Mouse (Mus musculus) brown adipose tissue, adult 24 weeks (tissue): ENCODE results near the gene Efcab9. TPM values are rescaled to one million over a fixed set of nuclear protein-coding genes. Genes with fewer than 3 reads are reported as not detected.

Experiments
- H3K27ac ChIP-seq: fragments of 200-500 bp; replicated peaks from 2 replicates; pipeline ENCODE4 v1.5.1; 2012; ENCODE audit warnings: low read depth, mild to moderate bottlenecking, low read length
- H3K4me1 ChIP-seq: fragments of 200-500 bp; 2 replicates; pipeline ENCODE4 v1.6.1; 2012; ENCODE audit warnings: low read length, mixed read lengths; ENCODE audit not compliant: control insufficient read depth, insufficient read depth, insufficient read length
- H3K4me3 ChIP-seq: fragments of 200-500 bp; 2 replicates; pipeline ENCODE4 v1.5.1; 2012; ENCODE audit warnings: low read depth, mild to moderate bottlenecking, low read length, moderate library complexity; ENCODE audit not compliant: insufficient read depth
- polyA plus RNA-seq: library from polyadenylated mRNA; stranded (reverse); fragments of >200 nt; gene quantifications from 2 replicates; pipeline ENCODE4 v1.2.4, GENCODE M21; 2012; ENCODE audit not compliant: missing spikeins, insufficient read depth, insufficient read length

Efcab9 gene
- not detected in 2 replicates for polyA plus RNA-seq

- Histone ChIP-seq H3K4me1 (peaks cover 15% of the 10 kb centered on the region), H3K4me3 (peak within 1 kb of the TSS; percentile 99), H3K27ac (peak within 1 kb of the TSS; percentile 79)
Measured at GRCm38 (mm10) chr11:32531871-32532764, at the start of gene Efcab9. Efcab9 (minus strand) TSS chr11:32532081.

GRCm38 (mm10) chr11:32581031-32581430 is 49.1 kb upstream of the Efcab9 start:
- H3K27ac ChIP-seq, result no peak overlapping the region
- no peaks in the 10 kb centered on the region; the same call in 1 of the 2 replicates for H3K4me1 ChIP-seq
- H3K4me3 ChIP-seq, result no peak overlapping the region

GRCm38 (mm10) chr11:32580305-32580947 is 48.5 kb upstream of the Efcab9 start:
- H3K4me3 ChIP-seq, result no peak overlapping the region
- H3K27ac ChIP-seq, result no peak overlapping the region
- H3K4me1 ChIP-seq, result no peaks in the 10 kb centered on the region; the same call in 1 of the 2 replicates

DNA sequence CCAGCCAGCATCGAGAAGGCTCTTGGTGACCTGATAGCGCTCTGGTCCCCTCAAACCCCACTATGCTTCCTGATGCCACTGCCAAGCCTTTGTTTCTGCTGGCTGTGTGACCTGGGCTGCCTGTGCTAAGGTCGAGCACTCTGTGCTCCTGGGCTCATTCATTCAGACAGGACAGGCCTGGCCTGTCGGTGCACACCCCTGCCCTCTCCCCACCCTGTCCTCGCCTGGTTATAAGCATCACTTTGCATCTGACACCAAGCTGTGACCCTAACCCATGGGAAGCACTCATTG is 44.8 kb upstream of the Efcab9 start:
- Histone ChIP-seq H3K4me3 (no peak overlapping the region), H3K4me1 (peaks cover 2% of the 10 kb centered on the region; the same call in 1 of the 2 replicates), H3K27ac (no peak overlapping the region)

DNA sequence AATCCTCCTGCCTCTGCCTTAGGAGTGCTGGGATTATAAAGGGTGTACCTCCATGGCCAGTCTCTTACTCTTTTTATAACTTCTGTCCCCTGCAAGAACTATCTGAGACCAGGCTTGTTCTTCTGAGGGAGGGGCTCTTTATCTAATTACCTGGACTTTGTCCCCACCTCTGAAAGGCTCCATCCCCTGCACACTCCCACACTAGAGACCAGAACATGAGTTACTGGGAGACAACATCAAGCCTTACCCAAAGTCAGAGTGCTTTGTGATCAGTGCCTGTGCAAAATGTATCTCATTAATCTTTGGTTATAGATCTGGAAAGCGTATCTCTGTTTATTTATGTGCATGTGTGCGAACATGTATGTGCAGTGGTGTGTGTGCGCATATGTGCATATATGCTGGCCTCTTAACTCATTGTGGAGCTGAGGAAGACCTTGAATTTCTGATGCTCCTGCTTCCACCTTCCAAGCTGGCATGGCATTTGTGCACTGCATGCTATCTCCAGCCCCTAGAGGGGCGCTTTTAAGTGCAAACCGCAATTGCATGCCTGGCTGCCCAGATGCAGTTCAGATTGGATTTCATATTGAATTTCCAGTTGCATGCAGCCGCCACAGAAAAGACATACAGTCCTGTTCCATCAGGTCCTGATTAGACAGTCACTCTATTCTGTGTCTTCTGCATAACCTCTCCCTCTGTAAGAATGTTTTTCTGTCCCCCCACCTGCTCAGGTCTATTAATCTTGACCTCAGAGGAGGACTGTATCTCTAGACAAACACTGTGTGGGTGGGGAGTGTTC is 44.3 kb upstream of the Efcab9 start:
- H3K4me3 ChIP-seq, result no peak overlapping the region
- peaks cover 4% of the 10 kb centered on the region for H3K4me1 ChIP-seq
- no peak overlapping the region for H3K27ac ChIP-seq

DNA sequence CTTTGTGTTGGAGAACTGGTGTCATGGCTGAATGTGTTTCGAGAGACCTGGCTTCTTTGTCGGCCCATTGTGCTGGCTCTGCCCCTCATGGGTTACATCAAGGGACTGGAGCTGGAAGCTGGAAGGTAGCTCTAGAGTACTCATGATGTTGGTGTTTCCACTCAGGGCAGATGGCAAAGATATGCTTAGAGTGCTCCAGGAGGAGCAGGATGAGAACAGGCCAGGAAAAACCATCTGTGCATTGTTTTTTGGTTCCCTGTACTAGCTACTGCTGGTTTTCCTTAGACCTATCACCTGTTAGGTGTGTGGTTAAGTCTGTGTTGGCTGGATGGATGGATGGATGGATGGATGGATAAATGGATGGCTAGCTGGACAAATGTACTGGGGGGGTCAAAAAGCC is 41.8 kb upstream of the Efcab9 start:
- peaks cover 15% of the 10 kb centered on the region for H3K4me1 ChIP-seq
- H3K4me3 ChIP-seq, result no peak overlapping the region
- H3K27ac ChIP-seq, result no peak overlapping the region

- Histone ChIP-seq H3K4me1 (peaks cover 32% of the 10 kb centered on the region), H3K4me3 (no peak overlapping the region), H3K27ac (no peak overlapping the region)
Measured at GRCm38 (mm10) chr11:32571103-32571502, 39.2 kb upstream of the Efcab9 start.

- peaks cover 53% of the 10 kb centered on the region for H3K4me1 ChIP-seq
- no peak overlapping the region for H3K4me3 ChIP-seq
- no peak overlapping the region for H3K27ac ChIP-seq
Measured at GRCm38 (mm10) chr11:32568637-32569293, 36.9 kb upstream of the Efcab9 start.

DNA sequence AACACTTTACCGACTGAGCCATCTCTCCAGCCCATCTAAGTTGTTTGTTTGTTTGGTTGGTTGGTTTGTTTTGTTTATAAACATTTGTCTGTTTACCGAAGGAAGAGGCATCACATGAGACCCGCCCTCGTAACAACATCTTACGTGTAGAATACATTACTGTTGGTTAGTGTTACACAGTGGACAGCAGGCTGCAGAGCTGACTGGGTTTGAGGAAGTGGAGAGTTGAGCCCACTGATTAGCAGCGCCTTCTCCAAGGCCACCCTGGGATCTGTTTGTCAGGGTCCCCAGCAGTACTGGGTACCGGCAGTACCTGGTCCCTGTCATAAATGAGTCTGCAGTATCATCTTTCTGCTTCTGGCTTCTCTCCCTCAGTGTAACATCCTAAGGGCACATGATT is 36.2 kb upstream of the Efcab9 start:
- peaks cover 60% of the 10 kb centered on the region for H3K4me1 ChIP-seq
- no peak overlapping the region for H3K4me3 ChIP-seq
- no peak overlapping the region for H3K27ac ChIP-seq

GRCm38 (mm10) chr11:32567000-32567855 is 35.3 kb upstream of the Efcab9 start:
- peaks cover 66% of the 10 kb centered on the region for H3K4me1 ChIP-seq
- no peak overlapping the region for H3K4me3 ChIP-seq
- no peak overlapping the region for H3K27ac ChIP-seq

DNA sequence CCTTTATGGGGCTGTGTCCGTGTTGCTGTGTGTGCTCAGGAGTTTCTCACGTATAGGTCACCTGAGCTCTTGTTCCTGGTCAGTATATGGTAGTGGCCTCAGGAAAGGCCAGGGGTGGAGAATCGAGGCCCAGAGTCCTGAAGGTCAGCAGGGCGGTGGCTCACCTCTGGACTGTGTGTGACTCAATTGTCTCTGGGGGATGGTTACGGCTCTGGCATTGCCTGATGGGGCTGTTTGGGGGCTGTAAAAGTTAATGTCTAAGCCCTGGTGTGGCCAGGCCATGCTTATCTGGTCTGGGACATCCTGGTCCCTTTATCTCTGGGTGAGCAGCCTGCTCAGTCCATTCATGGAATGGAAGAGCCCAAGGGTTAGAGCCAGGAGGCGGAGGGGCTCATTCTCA is 34.3 kb upstream of the Efcab9 start:
- Histone ChIP-seq H3K4me1 (peaks cover 70% of the 10 kb centered on the region), H3K27ac (no peak overlapping the region), H3K4me3 (no peak overlapping the region)

DNA sequence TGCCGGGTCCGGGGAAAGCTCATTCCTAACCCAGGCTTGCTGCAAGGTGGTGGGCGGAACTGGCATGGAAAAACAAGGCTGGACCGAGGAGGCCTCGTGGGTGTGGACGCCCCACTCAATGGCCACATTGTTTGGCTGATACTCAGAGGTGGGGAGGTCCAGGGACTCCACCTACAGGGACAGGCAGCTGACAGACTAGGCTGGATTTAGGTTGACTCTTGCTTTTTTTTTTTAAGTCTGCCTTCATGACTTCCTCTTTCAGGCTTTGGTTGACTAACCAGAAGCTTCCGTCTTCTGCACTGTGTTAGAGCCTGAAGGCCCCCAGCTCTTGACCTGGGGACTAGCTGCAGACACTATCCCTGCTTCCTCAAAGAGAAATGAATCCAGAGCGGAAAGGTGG is 33.2 kb upstream of the Efcab9 start:
- Histone ChIP-seq H3K4me1 (peaks cover 75% of the 10 kb centered on the region), H3K4me3 (no peak overlapping the region), H3K27ac (peak overlapping the region; percentile 61)

DNA sequence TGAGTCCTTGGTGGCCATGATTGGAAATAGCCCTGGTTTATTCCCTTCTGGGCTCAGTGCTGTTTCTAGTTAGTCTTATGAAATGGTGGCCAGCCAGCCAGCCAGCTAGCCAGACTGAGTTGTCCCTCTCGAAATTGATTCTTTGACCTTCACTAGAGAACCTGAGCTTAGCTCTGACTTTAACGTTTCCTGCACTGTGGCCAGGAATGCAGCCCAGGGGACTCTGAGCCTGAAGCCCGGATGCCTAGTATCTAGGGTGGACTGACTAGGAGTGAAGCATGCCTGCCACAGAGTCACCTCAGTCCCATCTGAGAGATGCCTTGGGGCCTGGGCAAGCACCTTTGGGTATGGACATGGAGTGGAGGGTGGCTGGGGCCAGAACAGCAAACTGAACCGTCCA is 32.7 kb upstream of the Efcab9 start:
- peaks cover 79% of the 10 kb centered on the region for H3K4me1 ChIP-seq
- H3K27ac ChIP-seq, result peak overlapping the region; percentile 61
- no peak overlapping the region for H3K4me3 ChIP-seq

DNA sequence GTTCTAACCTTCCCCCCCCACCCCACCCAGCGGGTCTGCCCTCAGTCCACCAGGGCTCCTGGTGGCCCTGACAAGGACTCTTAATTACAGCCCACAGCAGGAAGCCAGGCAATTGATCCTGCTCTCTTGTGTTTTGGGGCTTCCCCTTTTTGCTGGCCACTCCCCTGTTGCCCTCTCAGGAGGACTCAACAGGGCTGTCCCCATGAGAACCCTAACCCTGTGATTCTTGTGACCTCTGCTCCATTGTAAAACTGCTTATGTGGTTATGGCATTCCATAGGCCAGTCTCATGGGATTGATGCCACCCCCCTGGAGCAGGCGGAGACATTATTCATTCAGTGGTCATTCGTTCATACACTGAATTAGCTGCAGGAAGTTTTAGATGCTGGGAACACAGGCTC is 31.8 kb upstream of the Efcab9 start:
- Histone ChIP-seq H3K4me1 (peaks cover 73% of the 10 kb centered on the region), H3K27ac (peak overlapping the region; percentile 61; the same call in 1 of the 2 replicates), H3K4me3 (no peak overlapping the region)
